Comparison of ENCODE assay signal across 9 mouse cellular contexts in the genomic region with DNA sequence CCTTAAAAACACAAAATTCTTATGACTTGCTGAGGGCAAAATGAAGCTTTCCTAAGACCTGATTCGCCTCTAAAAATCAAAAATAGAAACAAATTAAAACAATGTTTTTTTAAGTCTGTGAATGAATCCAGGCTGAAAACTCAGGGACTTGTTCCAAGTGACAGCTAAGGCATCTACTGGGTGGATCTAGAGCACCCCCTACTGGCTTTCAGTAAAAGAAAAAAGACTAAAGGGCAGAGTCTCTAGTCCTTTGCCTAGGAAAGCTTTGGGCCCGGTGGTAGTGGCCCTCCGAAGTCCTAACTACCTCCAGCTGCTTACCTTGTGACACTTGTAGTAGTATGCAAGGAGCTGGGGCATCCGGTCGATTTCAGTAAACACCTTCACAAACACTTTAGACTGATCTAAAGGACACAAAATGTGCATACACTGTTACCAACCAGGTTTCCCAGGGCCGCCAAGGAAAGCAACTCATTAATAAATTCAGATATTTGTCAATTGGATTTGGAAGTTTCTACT. TPM values are rescaled to one million over a fixed set of nuclear protein-coding genes. Genes with fewer than 3 reads are reported as not detected.
DNase-seq lines count a peak whose midpoint lies in the region; ATAC-seq lines count a peak whose summit lies in the region.
"Had no signal": no experiment of that assay in that cellular context is flagged by ENCODE, and none has a peak within 500 bp of the region (broad histone marks: within the 10 kb centered on the region; RNA-seq: fewer than 3 reads in every experiment).

No protein-coding gene starts in this region.

- H3K4me3 ChIP-seq in forebrain, embryonic 12.5 days (replicated peaks), result no peak overlapping the region
- H3K4me3 ChIP-seq: limb, embryonic 13.5 days had no signal

- WGBS in forebrain, embryonic 12.5 days, result 75% methylated on average over 6 of the region's 6 CpGs

- H3K9me3 ChIP-seq in forebrain, embryonic 12.5 days, result no peaks in the 10 kb centered on the region
- H3K9me3 ChIP-seq: limb, embryonic 13.5 days had no signal

- H3K4me2 ChIP-seq in forebrain, embryonic 12.5 days, result no peak overlapping the region
- H3K4me2 ChIP-seq: limb, embryonic 13.5 days had no signal

- peak; percentile 37 for DNase-seq in left cerebral cortex, adult 11 months (ENCODE audit: low spot score)
- DNase-seq in left cerebral cortex, adult 8-10 months (ENCODE audit: low spot score in 2 of 2), result no peak
- peak; percentile 46 for DNase-seq in Muller cell, postnatal 12 days (ENCODE audit: inconsistent ontology term)
- peak; percentile 70 for DNase-seq in cerebellum, adult 8-10 months
- DNase-seq in kidney, adult 8-10 months, result peak; percentile 31 to 59
- DNase-seq in lung, postnatal 25 days (ENCODE audit: low spot score), result peak; percentile 70
- DNase-seq in spleen, adult 18-20 months, result no peak

- no peak for ATAC-seq in forebrain, embryonic 12.5 days (ENCODE audit: low FRiP score)

- H3K9ac ChIP-seq in forebrain, embryonic 12.5 days, result no peak overlapping the region
- H3K9ac ChIP-seq: limb, embryonic 13.5 days had no signal

- H3K36me3 ChIP-seq in forebrain, embryonic 12.5 days (replicated peaks), result peaks cover 14% of the 10 kb centered on the region

- H3K27ac ChIP-seq in forebrain, embryonic 12.5 days, result no peak overlapping the region
- H3K27ac ChIP-seq: limb, embryonic 13.5 days had no signal

- no peaks in the 10 kb centered on the region for H3K27me3 ChIP-seq in forebrain, embryonic 12.5 days
- H3K27me3 ChIP-seq: limb, embryonic 13.5 days had no signal

- H3K4me1 ChIP-seq in forebrain, embryonic 12.5 days, result no peaks in the 10 kb centered on the region
- H3K4me1 ChIP-seq: limb, embryonic 13.5 days had no signal

RNA-seq across cellular contexts. Expression of a gene that starts 17.6 kb away (rescaled TPM):
- 10 to 100 TPM; 45.4 to 51.0 (median 48.1) TPM for total RNA-seq in left cerebral cortex, adult 8-10 months (2022)
- 21.9 and 23.0 TPM in 2 replicates for polyA plus RNA-seq in forebrain, embryonic 12.5 days (2016; fragmentation: Nextera tagmentation; extraction: Ambion mirVana)

RNA-seq across cellular contexts. Expression of a gene that starts 57.1 kb away (rescaled TPM):
- total RNA-seq in left cerebral cortex, adult 8-10 months (2022), result 10 to 100 TPM; 30.4 to 37.7 (median 35.3) TPM
- 72.5 and 73.7 TPM in 2 replicates for polyA plus RNA-seq in forebrain, embryonic 12.5 days (2016; fragmentation: Nextera tagmentation; extraction: Ambion mirVana)

Comparison
In these comparisons a context has a peak if more than half of its experiments do, and no peak if none do; other contexts are left out.
1. DNase-seq: peak in left cerebral cortex, adult 11 months (single experiment), Muller cell, postnatal 12 days (single experiment), cerebellum, adult 8-10 months (single experiment), kidney, adult 8-10 months (2 of 2) and lung, postnatal 25 days (single experiment); none in left cerebral cortex, adult 8-10 months (0 of 2) and spleen, adult 18-20 months (0 of 2).